In genomic region chr4:44259126-44259525, GRCm38 (mm10) we compare ENCODE assay signal across 18 mouse cellular contexts. TPM values are rescaled to one million over a fixed set of nuclear protein-coding genes. Genes with fewer than 3 reads are reported as not detected.
DNase-seq lines count a peak whose midpoint lies in the region; ATAC-seq lines count a peak whose summit lies in the region.
"Had no signal": no experiment of that assay in that cellular context is flagged by ENCODE, and none has a peak within 500 bp of the region (broad histone marks: within the 10 kb centered on the region; RNA-seq: fewer than 3 reads in every experiment).

No protein-coding gene starts in this region.

- no peak overlapping the region for H3K9ac ChIP-seq in midbrain, embryonic 11.5 days (ENCODE audit: low read length)

- no peak for ATAC-seq in midbrain, embryonic 11.5 days (ENCODE audit: low FRiP score)
- ATAC-seq: activated CD4-positive, CD25-positive, alpha-beta regulatory T cell, adult 4 months; CD4-positive, CD25-positive, alpha-beta regulatory T cell, adult 4 months; Patski had no signal

- no peak overlapping the region for H3K27ac ChIP-seq in midbrain, embryonic 11.5 days (ENCODE audit: low read depth, low read length)
- no peak overlapping the region for H3K27ac ChIP-seq in midbrain, embryonic 10.5 days (replicated peaks)

- H3K36me3 ChIP-seq in midbrain, embryonic 11.5 days (ENCODE audit: control insufficient read depth, insufficient read depth, low read length) = no peaks in the 10 kb centered on the region
- H3K36me3 ChIP-seq in midbrain, embryonic 10.5 days = no peaks in the 10 kb centered on the region
- H3K36me3 ChIP-seq: G1E had no signal

- H3K4me1 ChIP-seq in midbrain, embryonic 11.5 days (ENCODE audit: control insufficient read depth, insufficient read depth, low read length) = no peaks in the 10 kb centered on the region
- peaks cover 4% of the 10 kb centered on the region; the same call in 1 of the 2 replicates for H3K4me1 ChIP-seq in midbrain, embryonic 10.5 days

- 89% methylated on average over 4 of the region's 4 CpGs for WGBS in midbrain, embryonic 11.5 days
- WGBS in midbrain, embryonic 10.5 days = 94% methylated on average over 4 of the region's 4 CpGs

- no peak overlapping the region for H3K4me2 ChIP-seq in midbrain, embryonic 11.5 days

- peak; percentile 59 for DNase-seq in heart, adult 11 months
- DNase-seq in heart, adult 18-20 months = no peak
- peak; percentile 62 for DNase-seq in midbrain, embryonic 11.5 days (ENCODE audit: low spot score, missing footprints)
- DNase-seq in midbrain, embryonic 10.5 days (ENCODE audit: low spot score) = no peak
- DNase-seq: adrenal gland, adult 2 months; adrenal gland, adult 8-10 months; adrenal gland, postnatal 10 days; adrenal gland, postnatal 14 days; adrenal gland, postnatal 25 days; adrenal gland, postnatal 36 days; B cell, adult 2 months; cerebellum, adult 11 months; cerebellum, adult 11-12 months; cerebellum, adult 18-20 months had no signal

- no peaks in the 10 kb centered on the region for H3K27me3 ChIP-seq in midbrain, embryonic 11.5 days (ENCODE audit: control insufficient read depth, insufficient read depth, low read length)
- no peaks in the 10 kb centered on the region for H3K27me3 ChIP-seq in midbrain, embryonic 10.5 days (ENCODE audit: low read depth, poor library complexity, severe bottlenecking)

- no peaks in the 10 kb centered on the region for H3K9me3 ChIP-seq in midbrain, embryonic 11.5 days (ENCODE audit: control insufficient read depth, low read length)
- no peaks in the 10 kb centered on the region for H3K9me3 ChIP-seq in midbrain, embryonic 10.5 days (replicated peaks)
- H3K9me3 ChIP-seq: G1E had no signal

- H3K4me3 ChIP-seq in midbrain, embryonic 11.5 days (ENCODE audit: low read depth, low read length) = no peak overlapping the region
- no peak overlapping the region for H3K4me3 ChIP-seq in midbrain, embryonic 10.5 days

RNA-seq across cellular contexts. Expression of gene Rnf38, which starts 25.5 kb away (rescaled TPM):
- total RNA-seq in heart, adult 18-20 months (2021) = 10 to 100 TPM; 22.7 to 25.0 TPM
- polyA plus RNA-seq in midbrain, embryonic 11.5 days (2014; fragmentation: Nextera tagmentation; extraction: Ambion mirVana) = 52.4 and 56.6 TPM in 2 replicates
- polyA plus RNA-seq in midbrain, embryonic 10.5 days (2016; fragmentation: Nextera tagmentation; extraction: Ambion mirVana) = 29.0 and 38.6 TPM in 2 replicates

RNA-seq across cellular contexts. Expression of gene Melk, which starts 41.5 kb away (rescaled TPM):
- total RNA-seq in heart, adult 18-20 months (2021) = under 1 TPM; 0.28 to 0.30 TPM
- polyA plus RNA-seq in midbrain, embryonic 11.5 days (2014; fragmentation: Nextera tagmentation; extraction: Ambion mirVana) = 71.6 and 74.8 TPM in 2 replicates
- 75.6 and 83.6 TPM in 2 replicates for polyA plus RNA-seq in midbrain, embryonic 10.5 days (2016; fragmentation: Nextera tagmentation; extraction: Ambion mirVana)

Comparison
In these comparisons a context has a peak if more than half of its experiments do, and no peak if none do; other contexts are left out.
1. DNase-seq: peak in heart, adult 11 months (single experiment) and midbrain, embryonic 11.5 days (single experiment); none in heart, adult 18-20 months (0 of 2) and midbrain, embryonic 10.5 days (single experiment).